Mouse (Mus musculus): Measurements from ENCODE around the gene Cog5. TPM values are rescaled to one million over a fixed set of nuclear protein-coding genes. Genes with fewer than 3 reads are reported as not detected.

The Cog5 gene
- polyA plus RNA-seq, 1 experiment from 2014 or later, result 34.9 TPM

DNA sequence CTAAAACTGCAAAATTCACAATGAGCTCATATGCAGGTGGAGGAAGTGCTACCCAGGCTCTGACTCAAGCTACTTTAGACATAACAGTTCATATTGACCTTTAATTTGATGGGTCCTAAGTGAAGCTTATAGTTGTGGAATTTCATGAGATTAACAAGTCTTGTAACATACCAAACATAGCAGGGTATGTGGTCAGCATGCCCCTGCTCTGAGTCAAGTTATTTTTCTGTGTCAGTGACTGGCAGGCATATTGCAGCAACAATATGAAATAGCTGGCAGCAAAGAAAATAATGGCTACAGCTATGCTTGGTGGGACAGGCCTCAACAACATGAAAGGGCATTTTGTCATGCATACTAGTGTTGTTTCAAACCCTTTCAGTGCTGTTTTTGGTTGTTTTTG, 183.9 kb downstream of the Cog5 start:
- no peak overlapping the region for H3K9ac ChIP-seq (ENCODE audit: low read length)
- H3K27ac ChIP-seq (ENCODE audit: low read depth), result no peak overlapping the region
- H3K4me1 ChIP-seq (replicated peaks; ENCODE audit: control insufficient read depth, insufficient read depth, low read length), result no peaks in the 10 kb centered on the region
- peaks cover 10% of the 10 kb centered on the region; the same call in 1 of the 2 replicates for H3K36me3 ChIP-seq (ENCODE audit: control insufficient read depth, insufficient read depth, low read length)
- no peak for DNase-seq (ENCODE audit: low spot score)
- H3K9me3 ChIP-seq (ENCODE audit: control insufficient read depth, low read length), result no peaks in the 10 kb centered on the region
- H3K4me3 ChIP-seq (ENCODE audit: low read depth, low read length), result no peak overlapping the region
- no peak overlapping the region for H3K4me2 ChIP-seq (ENCODE audit: low read length)
- no peaks in the 10 kb centered on the region for H3K27me3 ChIP-seq (replicated peaks; ENCODE audit: control insufficient read depth, insufficient read depth, low read length)
- ATAC-seq (replicated peaks; ENCODE audit: low FRiP score, low TSS enrichment, low read depth), result no peak

DNA sequence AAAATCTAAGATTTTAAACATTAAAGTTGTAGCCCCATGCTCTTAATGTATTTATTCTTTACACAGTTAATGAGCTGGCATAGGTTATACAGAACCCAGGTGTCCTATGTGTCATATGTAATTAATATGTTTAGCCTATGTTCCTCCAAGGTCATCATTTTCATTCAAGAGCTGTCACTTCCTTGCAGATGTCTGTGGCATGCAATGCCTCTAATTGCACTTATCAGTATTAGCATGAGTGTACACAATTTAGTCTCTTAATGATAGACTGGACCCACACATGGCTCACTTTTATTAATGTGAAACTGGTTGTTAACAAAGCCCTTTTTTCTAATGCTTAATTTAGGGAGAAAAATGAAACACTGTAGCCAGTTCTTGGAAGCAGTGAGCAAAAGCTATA, 184.6 kb downstream of the Cog5 start:
- Histone ChIP-seq H3K36me3 (ENCODE audit: control insufficient read depth, insufficient read depth, low read length) (peaks cover 10% of the 10 kb centered on the region; the same call in 1 of the 2 replicates), H3K4me3 (ENCODE audit: low read depth, low read length) (no peak overlapping the region), H3K4me2 (ENCODE audit: low read length) (no peak overlapping the region), H3K4me1 (replicated peaks; ENCODE audit: control insufficient read depth, insufficient read depth, low read length) (no peaks in the 10 kb centered on the region), H3K9ac (ENCODE audit: low read length) (no peak overlapping the region), H3K27me3 (replicated peaks; ENCODE audit: control insufficient read depth, insufficient read depth, low read length) (no peaks in the 10 kb centered on the region), H3K9me3 (ENCODE audit: control insufficient read depth, low read length) (no peaks in the 10 kb centered on the region), H3K27ac (ENCODE audit: low read depth) (no peak overlapping the region)
- DNase-seq (ENCODE audit: low spot score) (no peak), ATAC-seq (replicated peaks; ENCODE audit: low FRiP score, low TSS enrichment, low read depth) (no peak)

DNA sequence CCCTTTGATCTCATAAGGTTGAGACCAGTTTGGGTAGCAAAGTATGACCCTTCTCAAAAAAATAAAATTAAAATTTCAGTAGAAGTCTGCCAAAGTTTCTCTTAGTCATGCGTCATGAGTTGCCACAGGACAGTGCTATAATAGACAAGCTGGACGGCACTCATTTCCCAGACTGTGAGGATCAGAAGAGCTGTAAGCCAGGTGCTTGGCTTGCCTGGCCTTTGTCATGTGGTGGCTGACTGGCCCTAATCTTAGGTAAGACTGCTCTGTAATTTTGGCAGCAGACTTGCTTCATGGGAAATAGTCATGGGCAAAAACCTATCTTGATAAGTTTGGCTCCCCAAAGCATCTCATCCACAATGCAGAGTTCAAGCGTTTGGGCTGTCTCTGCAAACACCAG, 191.4 kb downstream of the Cog5 start:
- Histone ChIP-seq H3K4me2 (ENCODE audit: low read length) (no peak overlapping the region), H3K4me3 (ENCODE audit: low read depth, low read length) (no peak overlapping the region), H3K9ac (ENCODE audit: low read length) (no peak overlapping the region), H3K27me3 (replicated peaks; ENCODE audit: control insufficient read depth, insufficient read depth, low read length) (no peaks in the 10 kb centered on the region), H3K9me3 (ENCODE audit: control insufficient read depth, low read length) (no peaks in the 10 kb centered on the region), H3K27ac (ENCODE audit: low read depth) (no peak overlapping the region), H3K4me1 (replicated peaks; ENCODE audit: control insufficient read depth, insufficient read depth, low read length) (no peaks in the 10 kb centered on the region), H3K36me3 (ENCODE audit: control insufficient read depth, insufficient read depth, low read length) (no peaks in the 10 kb centered on the region)
- ATAC-seq (replicated peaks; ENCODE audit: low FRiP score, low TSS enrichment, low read depth) (no peak), DNase-seq (ENCODE audit: low spot score) (no peak)
- WGBS, result 91% methylated on average over 3 of the region's 3 CpGs

DNA sequence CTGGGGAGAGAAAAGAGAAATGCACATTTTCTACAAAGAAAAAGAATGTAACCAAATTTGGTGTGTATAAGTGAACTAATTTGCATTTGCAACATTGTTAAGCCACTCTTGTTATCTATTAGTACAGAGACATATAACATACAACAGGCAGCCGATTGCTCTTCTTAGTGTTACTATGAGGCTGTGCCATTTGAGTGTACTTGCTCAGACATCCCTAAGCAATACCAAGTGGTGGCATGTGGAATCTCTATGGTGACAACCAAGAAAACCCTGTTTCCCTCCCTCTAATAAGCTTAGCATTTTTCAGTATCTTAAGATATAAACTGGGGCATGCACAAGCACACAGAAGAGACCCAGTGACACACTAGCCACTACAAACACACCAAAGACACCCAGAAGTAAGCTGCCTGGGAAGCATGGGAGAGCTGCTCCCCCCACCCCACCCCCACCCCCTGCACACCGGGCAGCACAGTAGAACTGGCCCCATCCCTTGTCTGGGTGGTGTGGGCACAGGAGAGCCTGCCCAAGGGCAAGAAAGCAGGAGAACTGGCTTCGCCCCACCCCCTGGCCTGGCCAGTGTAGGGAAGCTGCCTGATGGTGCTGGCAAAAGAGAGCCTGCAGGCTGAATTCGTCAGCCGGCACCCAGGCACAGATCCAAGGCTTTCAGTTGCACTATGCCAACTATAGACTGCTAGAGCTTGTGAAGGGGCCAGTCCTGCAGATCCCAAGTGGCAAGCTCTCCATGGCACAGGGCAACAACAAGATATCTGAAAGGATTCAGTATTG, 194.2 kb downstream of the Cog5 start:
- no peak overlapping the region for H3K27ac ChIP-seq (ENCODE audit: low read depth)
- no peak overlapping the region for H3K9ac ChIP-seq (ENCODE audit: low read length)
- no peak for DNase-seq (ENCODE audit: low spot score)
- ATAC-seq (replicated peaks; ENCODE audit: low FRiP score, low TSS enrichment, low read depth), result no peak
- H3K36me3 ChIP-seq (ENCODE audit: control insufficient read depth, insufficient read depth, low read length), result no peaks in the 10 kb centered on the region
- no peaks in the 10 kb centered on the region for H3K27me3 ChIP-seq (replicated peaks; ENCODE audit: control insufficient read depth, insufficient read depth, low read length)
- 76% methylated on average over 5 of the region's 5 CpGs for WGBS
- no peak overlapping the region for H3K4me3 ChIP-seq (ENCODE audit: low read depth, low read length)
- no peaks in the 10 kb centered on the region for H3K9me3 ChIP-seq (ENCODE audit: control insufficient read depth, low read length)
- no peak overlapping the region for H3K4me2 ChIP-seq (ENCODE audit: low read length)
- no peaks in the 10 kb centered on the region for H3K4me1 ChIP-seq (replicated peaks; ENCODE audit: control insufficient read depth, insufficient read depth, low read length)

DNA sequence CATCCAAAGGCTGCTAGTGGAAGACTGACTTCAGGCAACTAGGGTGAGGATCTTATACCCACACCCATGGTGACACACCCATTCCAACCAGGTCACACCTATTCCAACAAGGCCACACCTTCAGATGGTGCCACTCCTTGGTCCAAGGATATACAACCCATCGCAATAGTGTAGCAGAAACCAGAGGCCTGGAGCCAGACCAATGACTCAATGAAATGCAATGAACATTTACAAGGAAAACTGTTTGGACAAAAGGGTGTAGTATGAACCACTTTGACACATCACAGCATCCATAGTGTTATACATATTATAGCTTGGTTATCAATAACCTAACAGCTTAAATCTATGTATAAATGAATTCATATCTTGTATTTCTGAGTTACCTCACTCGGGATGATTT, 194.9 kb downstream of the Cog5 start:
- no peaks in the 10 kb centered on the region for H3K9me3 ChIP-seq (ENCODE audit: control insufficient read depth, low read length)
- WGBS, result 91% methylated on average over 2 of the region's 2 CpGs
- no peak overlapping the region for H3K9ac ChIP-seq (ENCODE audit: low read length)
- H3K36me3 ChIP-seq (ENCODE audit: control insufficient read depth, insufficient read depth, low read length), result no peaks in the 10 kb centered on the region
- H3K4me1 ChIP-seq (replicated peaks; ENCODE audit: control insufficient read depth, insufficient read depth, low read length), result no peaks in the 10 kb centered on the region
- DNase-seq (ENCODE audit: low spot score) (no peak), ATAC-seq (replicated peaks; ENCODE audit: low FRiP score, low TSS enrichment, low read depth) (no peak)
- no peaks in the 10 kb centered on the region for H3K27me3 ChIP-seq (replicated peaks; ENCODE audit: control insufficient read depth, insufficient read depth, low read length)
- no peak overlapping the region for H3K4me3 ChIP-seq (ENCODE audit: low read depth, low read length)
- no peak overlapping the region for H3K27ac ChIP-seq (ENCODE audit: low read depth)
- no peak overlapping the region for H3K4me2 ChIP-seq (ENCODE audit: low read length)

DNA sequence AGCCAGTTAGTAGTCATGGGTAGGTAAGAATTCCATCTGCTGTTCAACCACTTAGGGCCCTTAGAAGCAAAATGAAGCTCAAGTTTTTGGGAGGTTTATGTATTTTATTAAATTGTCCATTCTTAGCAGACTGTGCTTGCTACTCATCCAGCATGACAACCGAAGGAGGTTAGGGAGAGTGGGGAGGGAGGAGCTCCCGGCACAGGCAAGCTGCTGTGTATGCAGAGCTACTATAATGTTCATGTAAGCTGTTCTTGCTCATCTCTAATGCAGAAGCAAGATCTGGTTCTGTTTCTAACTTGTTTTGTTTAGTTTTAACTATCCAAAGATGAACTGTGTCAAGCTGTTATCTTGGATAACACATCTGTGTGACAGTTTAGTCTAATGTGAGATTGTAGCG, 199.4 kb downstream of the Cog5 start:
- H3K9me3 ChIP-seq (ENCODE audit: control insufficient read depth, low read length), result no peaks in the 10 kb centered on the region
- no peaks in the 10 kb centered on the region for H3K36me3 ChIP-seq (ENCODE audit: control insufficient read depth, insufficient read depth, low read length)
- H3K27ac ChIP-seq (ENCODE audit: low read depth), result no peak overlapping the region
- H3K9ac ChIP-seq (ENCODE audit: low read length), result no peak overlapping the region
- no peaks in the 10 kb centered on the region for H3K4me1 ChIP-seq (replicated peaks; ENCODE audit: control insufficient read depth, insufficient read depth, low read length)
- ATAC-seq (replicated peaks; ENCODE audit: low FRiP score, low TSS enrichment, low read depth), result no peak
- no peak overlapping the region for H3K4me2 ChIP-seq (ENCODE audit: low read length)
- WGBS, result 49% methylated on average over 3 of the region's 3 CpGs
- H3K4me3 ChIP-seq (ENCODE audit: low read depth, low read length), result no peak overlapping the region
- H3K27me3 ChIP-seq (replicated peaks; ENCODE audit: control insufficient read depth, insufficient read depth, low read length), result no peaks in the 10 kb centered on the region
- DNase-seq (ENCODE audit: low spot score), result no peak

DNA sequence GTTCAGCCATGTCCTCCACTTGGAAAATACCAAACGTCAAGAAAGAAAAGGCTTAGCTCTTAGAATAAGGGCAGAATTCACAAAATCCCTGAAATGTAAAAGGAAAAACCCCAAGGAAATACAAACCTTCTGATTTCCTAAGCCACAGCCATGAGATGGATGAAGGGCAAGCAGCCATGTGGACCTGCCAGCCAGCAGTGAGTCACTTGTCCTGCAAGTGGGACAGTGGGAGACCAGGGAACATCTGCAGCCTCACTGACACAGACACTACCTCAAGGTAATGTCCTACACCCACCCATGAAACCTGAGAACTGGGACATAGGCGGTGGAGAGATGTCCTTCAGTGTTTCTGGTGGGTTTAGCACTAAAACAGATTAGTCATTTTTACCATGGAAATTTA, 200.1 kb downstream of the Cog5 start:
- H3K4me3 ChIP-seq (ENCODE audit: low read depth, low read length), result no peak overlapping the region
- no peaks in the 10 kb centered on the region for H3K4me1 ChIP-seq (replicated peaks; ENCODE audit: control insufficient read depth, insufficient read depth, low read length)
- no peaks in the 10 kb centered on the region for H3K36me3 ChIP-seq (ENCODE audit: control insufficient read depth, insufficient read depth, low read length)
- H3K4me2 ChIP-seq (ENCODE audit: low read length), result no peak overlapping the region
- 87% methylated on average over 2 of the region's 2 CpGs for WGBS
- H3K27ac ChIP-seq (ENCODE audit: low read depth), result no peak overlapping the region
- H3K9ac ChIP-seq (ENCODE audit: low read length), result no peak overlapping the region
- no peak for ATAC-seq (replicated peaks; ENCODE audit: low FRiP score, low TSS enrichment, low read depth)
- no peak for DNase-seq (ENCODE audit: low spot score)
- no peaks in the 10 kb centered on the region for H3K9me3 ChIP-seq (ENCODE audit: control insufficient read depth, low read length)
- H3K27me3 ChIP-seq (replicated peaks; ENCODE audit: control insufficient read depth, insufficient read depth, low read length), result no peaks in the 10 kb centered on the region

DNA sequence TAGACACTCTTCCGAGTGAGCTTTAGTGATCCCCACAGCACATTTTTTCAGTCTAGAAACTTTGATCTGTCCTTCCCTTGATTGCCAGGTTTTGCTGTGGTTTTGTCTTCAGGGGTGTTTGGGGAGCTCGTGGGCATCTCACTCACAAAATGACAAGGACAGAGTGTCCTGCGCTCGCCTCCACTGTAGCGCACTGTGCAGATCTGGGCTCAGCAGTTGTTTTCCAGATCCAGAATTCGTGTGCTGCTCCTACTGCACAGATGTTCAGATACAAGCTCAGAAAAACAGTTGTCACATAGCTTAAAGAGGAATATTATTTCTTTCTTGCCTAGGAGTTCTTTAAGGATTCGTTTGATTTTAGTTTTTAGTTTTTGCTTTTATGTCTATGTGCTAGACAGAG, 203.1 kb downstream of the Cog5 start:
- no peaks in the 10 kb centered on the region for H3K4me1 ChIP-seq (replicated peaks; ENCODE audit: control insufficient read depth, insufficient read depth, low read length)
- no peak overlapping the region for H3K4me2 ChIP-seq (ENCODE audit: low read length)
- no peak for DNase-seq (ENCODE audit: low spot score)
- no peak overlapping the region for H3K27ac ChIP-seq (ENCODE audit: low read depth)
- no peak for ATAC-seq (replicated peaks; ENCODE audit: low FRiP score, low TSS enrichment, low read depth)
- H3K4me3 ChIP-seq (ENCODE audit: low read depth, low read length), result no peak overlapping the region
- H3K36me3 ChIP-seq (ENCODE audit: control insufficient read depth, insufficient read depth, low read length), result no peaks in the 10 kb centered on the region
- WGBS, result 84% methylated on average over 7 of the region's 7 CpGs
- H3K27me3 ChIP-seq (replicated peaks; ENCODE audit: control insufficient read depth, insufficient read depth, low read length), result no peaks in the 10 kb centered on the region
- H3K9ac ChIP-seq (ENCODE audit: low read length), result no peak overlapping the region
- no peaks in the 10 kb centered on the region for H3K9me3 ChIP-seq (ENCODE audit: control insufficient read depth, low read length)
